Mouse (Mus musculus): Measurements from ENCODE around the gene Tram2. TPM values are rescaled to one million over a fixed set of nuclear protein-coding genes. Genes with fewer than 3 reads are reported as not detected.

Gene Tram2
- 9.9 and 10.6 TPM in 2 replicates for polyA plus RNA-seq (2014; fragmentation: Nextera tagmentation; extraction: Ambion mirVana)

- peaks cover 35% of the 10 kb centered on the region for H3K4me1 ChIP-seq (ENCODE audit: control insufficient read depth, insufficient read depth, low read length)
- no peaks in the 10 kb centered on the region for H3K36me3 ChIP-seq (ENCODE audit: control insufficient read depth, insufficient read depth, low read length)
- WGBS: under 1% methylated on average over 42 of the region's 52 CpGs
- peak within 1 kb of the TSS; percentile 67 for H3K4me3 ChIP-seq (ENCODE audit: low read depth, low read length)
- peak within 1 kb of the TSS; percentile 95 for H3K27ac ChIP-seq (ENCODE audit: low read length)
- peak within 1 kb of the TSS; percentile 59 for H3K4me2 ChIP-seq (replicated peaks; ENCODE audit: low read depth, low read length)
- H3K9me3 ChIP-seq (ENCODE audit: control insufficient read depth, low read depth, low read length): no peaks in the 10 kb centered on the region
- ATAC-seq (ENCODE audit: insufficient number of reproducible peaks, insufficient read depth, low FRiP score, low read depth): peak; percentile 91
- no peaks in the 10 kb centered on the region for H3K27me3 ChIP-seq (ENCODE audit: control insufficient read depth, insufficient read depth, low read length)
- peak within 1 kb of the TSS; percentile 72 for H3K9ac ChIP-seq (replicated peaks; ENCODE audit: low read depth, low read length)
These were observed at the start of gene Tram2 for GRCm38 (mm10) chr1:21079217-21079773. Gene Tram2 (minus strand): TSS chr1:21079229.

GRCm38 (mm10) chr1:21124713-21125336, 45.8 kb upstream of the Tram2 start:
- WGBS: 67% methylated on average over 14 of the region's 14 CpGs
- no peak for ATAC-seq (ENCODE audit: insufficient number of reproducible peaks, insufficient read depth, low FRiP score, low read depth)
- no peak overlapping the region for H3K27ac ChIP-seq (ENCODE audit: low read length)

DNA sequence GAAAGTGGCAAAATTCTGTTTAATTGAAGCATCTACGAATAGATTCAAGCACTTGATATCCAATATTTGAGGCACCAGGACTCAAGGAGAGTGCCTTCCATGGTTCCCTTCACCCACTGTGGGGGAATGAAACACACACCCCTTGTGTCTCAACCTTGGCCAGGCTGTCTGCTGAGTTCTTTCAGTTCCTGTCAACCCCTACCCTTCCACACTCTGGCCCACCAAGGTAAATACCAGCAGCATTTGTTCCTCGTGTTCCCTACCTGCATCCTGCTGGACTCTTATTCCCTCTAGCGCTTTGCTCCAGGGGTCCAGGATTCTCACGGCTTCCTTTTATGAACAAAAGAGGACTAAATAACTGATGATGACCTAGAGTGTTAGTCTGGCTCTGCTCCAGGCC, 24.8 kb upstream of the Tram2 start:
- ATAC-seq (ENCODE audit: insufficient number of reproducible peaks, insufficient read depth, low FRiP score, low read depth): no peak
- H3K4me3 ChIP-seq (ENCODE audit: low read depth, low read length): no peak overlapping the region
- no peak overlapping the region for H3K9ac ChIP-seq (replicated peaks; ENCODE audit: low read depth, low read length)
- no peak overlapping the region for H3K27ac ChIP-seq (ENCODE audit: low read length)
- H3K36me3 ChIP-seq (ENCODE audit: control insufficient read depth, insufficient read depth, low read length): no peaks in the 10 kb centered on the region
- 88% methylated on average over 4 of the region's 4 CpGs for WGBS
- no peak overlapping the region for H3K4me2 ChIP-seq (replicated peaks; ENCODE audit: low read depth, low read length)
- no peaks in the 10 kb centered on the region for H3K9me3 ChIP-seq (ENCODE audit: control insufficient read depth, low read depth, low read length)
- no peaks in the 10 kb centered on the region for H3K27me3 ChIP-seq (ENCODE audit: control insufficient read depth, insufficient read depth, low read length)
- H3K4me1 ChIP-seq (ENCODE audit: control insufficient read depth, insufficient read depth, low read length): 0 out of 2 replicates have a peak, but pooled peaks cover 3% of the 10 kb centered on the region

More at GRCm38 (mm10) chr1:21124713-21125336, 45.8 kb upstream of the Tram2 start:
- no peak overlapping the region for H3K9ac ChIP-seq (replicated peaks; ENCODE audit: low read depth, low read length)
- H3K4me1 ChIP-seq (ENCODE audit: control insufficient read depth, insufficient read depth, low read length): no peaks in the 10 kb centered on the region
- H3K36me3 ChIP-seq (ENCODE audit: control insufficient read depth, insufficient read depth, low read length): no peaks in the 10 kb centered on the region
- no peak overlapping the region for H3K4me2 ChIP-seq (replicated peaks; ENCODE audit: low read depth, low read length)
- H3K27me3 ChIP-seq (ENCODE audit: control insufficient read depth, insufficient read depth, low read length): no peaks in the 10 kb centered on the region
- H3K9me3 ChIP-seq (ENCODE audit: control insufficient read depth, low read depth, low read length): peaks cover 3% of the 10 kb centered on the region; the same call in 1 of the 2 replicates
- no peak overlapping the region for H3K4me3 ChIP-seq (ENCODE audit: low read depth, low read length)

GRCm38 (mm10) chr1:21101221-21102006, 22.4 kb upstream of the Tram2 start:
- H3K27me3 ChIP-seq (ENCODE audit: control insufficient read depth, insufficient read depth, low read length): no peaks in the 10 kb centered on the region
- ATAC-seq (ENCODE audit: insufficient number of reproducible peaks, insufficient read depth, low FRiP score, low read depth): no peak
- 0 out of 2 replicates have a peak, but pooled peaks cover 3% of the 10 kb centered on the region for H3K4me1 ChIP-seq (ENCODE audit: control insufficient read depth, insufficient read depth, low read length)
- H3K27ac ChIP-seq (ENCODE audit: low read length): no peak overlapping the region
- H3K36me3 ChIP-seq (ENCODE audit: control insufficient read depth, insufficient read depth, low read length): no peaks in the 10 kb centered on the region
- 36% methylated on average over 15 of the region's 15 CpGs for WGBS
- no peak overlapping the region for H3K9ac ChIP-seq (replicated peaks; ENCODE audit: low read depth, low read length)
- no peak overlapping the region for H3K4me2 ChIP-seq (replicated peaks; ENCODE audit: low read depth, low read length)
- H3K9me3 ChIP-seq (ENCODE audit: control insufficient read depth, low read depth, low read length): no peaks in the 10 kb centered on the region
- H3K4me3 ChIP-seq (ENCODE audit: low read depth, low read length): no peak overlapping the region

DNA sequence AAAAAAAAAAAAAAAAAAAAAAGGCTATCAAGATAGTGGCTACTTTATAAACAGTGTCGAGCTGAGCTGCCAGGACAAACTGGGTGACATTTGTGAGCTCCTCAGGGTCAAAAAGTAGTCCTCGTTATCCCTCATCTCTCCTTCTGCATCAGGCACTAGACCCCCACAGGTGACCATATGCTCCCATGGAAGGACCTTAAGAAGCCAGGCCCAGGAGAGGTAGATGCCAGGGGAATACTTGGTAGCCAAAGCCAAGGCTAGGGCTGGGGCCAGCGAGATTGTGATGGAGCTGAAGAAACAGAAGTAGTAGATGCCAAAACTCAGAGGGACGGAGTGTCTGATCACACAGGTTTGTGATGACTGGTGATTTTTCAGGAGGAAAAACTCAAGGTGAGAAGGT, 21.7 kb upstream of the Tram2 start:
- Histone ChIP-seq H3K4me1 (ENCODE audit: control insufficient read depth, insufficient read depth, low read length) (0 out of 2 replicates have a peak, but pooled peaks cover 3% of the 10 kb centered on the region), H3K4me3 (ENCODE audit: low read depth, low read length) (no peak overlapping the region), H3K27ac (ENCODE audit: low read length) (no peak overlapping the region), H3K9ac (replicated peaks; ENCODE audit: low read depth, low read length) (no peak overlapping the region), H3K27me3 (ENCODE audit: control insufficient read depth, insufficient read depth, low read length) (no peaks in the 10 kb centered on the region), H3K9me3 (ENCODE audit: control insufficient read depth, low read depth, low read length) (no peaks in the 10 kb centered on the region), H3K36me3 (ENCODE audit: control insufficient read depth, insufficient read depth, low read length) (no peaks in the 10 kb centered on the region), H3K4me2 (replicated peaks; ENCODE audit: low read depth, low read length) (no peak overlapping the region)
- 81% methylated on average over 4 of the region's 4 CpGs for WGBS
- no peak for ATAC-seq (ENCODE audit: insufficient number of reproducible peaks, insufficient read depth, low FRiP score, low read depth)

DNA sequence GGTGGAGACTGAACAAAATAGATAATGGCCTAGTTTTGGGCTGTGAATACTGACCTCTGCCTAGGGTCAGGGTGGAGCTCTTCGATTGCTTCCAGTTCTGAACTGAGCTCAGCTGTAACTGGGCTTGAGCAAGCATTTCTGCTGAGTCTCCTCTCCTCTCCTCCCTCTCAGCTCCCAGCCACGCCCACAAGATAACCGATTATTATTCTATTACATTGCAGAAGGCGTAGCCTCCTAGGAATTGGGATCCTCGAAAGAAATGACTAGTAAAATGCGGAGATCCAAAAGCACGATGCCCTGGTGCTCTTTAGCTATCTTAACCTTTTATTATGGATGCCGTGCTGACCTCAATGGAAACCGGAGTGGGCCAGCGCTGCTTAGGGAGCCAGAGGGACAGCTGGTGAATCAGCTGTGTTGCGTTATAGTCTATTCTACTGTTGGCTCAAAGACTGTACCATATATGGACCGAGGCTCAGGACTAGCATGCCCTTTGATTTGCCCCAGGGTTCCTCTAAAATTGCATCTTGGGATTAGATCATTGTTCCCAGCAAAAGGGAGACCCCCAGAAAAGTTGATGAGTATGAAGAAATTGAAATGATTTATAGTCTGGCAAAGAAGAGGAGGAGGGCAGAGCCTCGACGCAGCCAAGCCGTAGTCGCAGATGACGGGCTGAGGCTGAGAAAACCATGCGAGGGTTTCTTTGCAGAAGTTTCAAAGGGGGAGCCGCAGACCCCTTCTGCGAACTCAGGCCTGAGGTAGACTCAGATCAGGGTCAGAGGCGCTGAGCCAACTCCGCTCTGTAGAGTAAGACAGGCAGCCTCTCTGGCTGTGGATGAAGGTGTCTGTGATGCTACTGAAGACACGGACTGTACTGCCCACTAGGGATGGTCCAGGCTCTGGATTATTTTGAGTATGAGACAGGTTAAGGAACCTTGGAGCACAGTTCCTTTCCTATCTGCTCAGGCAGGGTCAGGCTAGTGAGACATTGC, 18.3 kb upstream of the Tram2 start:
- H3K27me3 ChIP-seq (ENCODE audit: control insufficient read depth, insufficient read depth, low read length): no peaks in the 10 kb centered on the region
- 0 out of 2 replicates have a peak, but pooled peaks cover 3% of the 10 kb centered on the region for H3K4me1 ChIP-seq (ENCODE audit: control insufficient read depth, insufficient read depth, low read length)
- 77% methylated on average over 23 of the region's 23 CpGs for WGBS
- H3K4me3 ChIP-seq (ENCODE audit: low read depth, low read length): no peak overlapping the region
- no peak; the same call in 1 of the 2 replicates for ATAC-seq (ENCODE audit: insufficient number of reproducible peaks, insufficient read depth, low FRiP score, low read depth)
- no peak overlapping the region for H3K9ac ChIP-seq (replicated peaks; ENCODE audit: low read depth, low read length)
- H3K36me3 ChIP-seq (ENCODE audit: control insufficient read depth, insufficient read depth, low read length): no peaks in the 10 kb centered on the region
- H3K4me2 ChIP-seq (replicated peaks; ENCODE audit: low read depth, low read length): no peak overlapping the region
- no peaks in the 10 kb centered on the region for H3K9me3 ChIP-seq (ENCODE audit: control insufficient read depth, low read depth, low read length)
- no peak overlapping the region for H3K27ac ChIP-seq (ENCODE audit: low read length)

GRCm38 (mm10) chr1:21094644-21095215, 15.7 kb upstream of the Tram2 start:
- H3K4me1 ChIP-seq (ENCODE audit: control insufficient read depth, insufficient read depth, low read length): 0 out of 2 replicates have a peak, but pooled peaks cover 3% of the 10 kb centered on the region
- H3K4me2 ChIP-seq (replicated peaks; ENCODE audit: low read depth, low read length): no peak overlapping the region
- WGBS: 50% methylated on average over 4 of the region's 4 CpGs
- no peak overlapping the region for H3K4me3 ChIP-seq (ENCODE audit: low read depth, low read length)
- H3K36me3 ChIP-seq (ENCODE audit: control insufficient read depth, insufficient read depth, low read length): no peaks in the 10 kb centered on the region
- no peak overlapping the region for H3K27ac ChIP-seq (ENCODE audit: low read length)
- ATAC-seq (ENCODE audit: insufficient number of reproducible peaks, insufficient read depth, low FRiP score, low read depth): no peak
- H3K9me3 ChIP-seq (ENCODE audit: control insufficient read depth, low read depth, low read length): no peaks in the 10 kb centered on the region
- H3K9ac ChIP-seq (replicated peaks; ENCODE audit: low read depth, low read length): no peak overlapping the region
- H3K27me3 ChIP-seq (ENCODE audit: control insufficient read depth, insufficient read depth, low read length): no peaks in the 10 kb centered on the region

Measured in stomach, embryonic 14.5 days (tissue).